Mouse (Mus musculus) spleen, postnatal 10 days (tissue): Measurements from ENCODE around the gene Plekhn1.
A peak's percentile ranks its signal among the peaks of the same experiment; 100 is the strongest.

Experiments used
- DNase-seq, 2 experiments: peaks; one replicate each; pipeline ENCODE4 v3.0.0; 2021 to 2022; ENCODE audit warnings: low spot score in 2 of 2

The Plekhn1 gene

DNA sequence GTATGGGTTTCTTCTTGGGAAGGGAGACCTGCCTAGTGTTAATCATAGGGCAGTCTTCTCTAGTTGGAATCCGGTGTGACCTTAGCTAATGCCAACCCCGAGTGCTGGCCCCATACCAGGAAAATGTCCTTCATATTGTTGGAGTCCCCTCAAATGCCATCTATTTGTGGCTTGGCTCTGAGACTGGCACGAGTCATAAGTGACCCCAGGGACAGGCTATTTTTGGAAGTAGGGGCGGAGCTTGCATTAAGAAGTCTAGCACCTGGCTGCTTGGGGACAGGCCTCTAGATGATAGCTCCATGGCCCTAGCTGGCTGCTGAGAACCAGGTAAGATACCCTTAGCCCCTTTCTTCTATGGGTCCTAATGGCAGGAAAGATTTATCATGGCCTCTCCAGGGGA is 19.0 kb downstream of the Plekhn1 start, which contains the start of gene Perm1:
TSS of gene Perm1 (plus strand) at position 220 of the 400 bp plus-strand sequence.
- DNase-seq: no peak

GRCm38 (mm10) chr4:156213134-156213533 is 21.5 kb downstream of the Plekhn1 start:
- no peak for DNase-seq

GRCm38 (mm10) chr4:156209963-156210635 is 24.6 kb downstream of the Plekhn1 start:
- DNase-seq: no peak

DNA sequence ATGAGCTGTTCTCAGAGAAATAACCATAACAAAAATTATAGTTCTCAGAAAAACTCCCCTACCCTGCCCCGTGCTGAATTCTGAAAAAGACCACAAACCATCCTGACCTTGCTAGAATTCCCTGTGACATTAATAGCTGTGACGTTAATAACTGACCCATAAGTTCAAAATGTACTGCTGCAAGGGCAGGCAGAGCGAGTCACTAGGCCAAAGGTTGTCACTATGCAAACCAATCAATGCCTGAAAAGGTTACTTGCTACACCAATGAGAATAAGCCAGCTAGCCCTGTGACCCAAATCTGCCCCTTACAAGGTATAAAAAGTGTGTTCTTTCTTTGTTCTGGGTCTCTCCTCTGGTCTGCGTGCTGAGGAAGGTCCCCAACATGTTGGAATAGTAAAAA is 25.8 kb downstream of the Plekhn1 start:
- DNase-seq: no peak

- peak; percentile 51 to 52 for DNase-seq
Observed at GRCm38 (mm10) chr4:156203413-156204131, 31.1 kb downstream of the Plekhn1 start.

- DNase-seq: peak in 1 of 2 experiments; percentile 79
Observed at GRCm38 (mm10) chr4:156203001-156203412, 31.6 kb downstream of the Plekhn1 start, which contains the start of gene AW011738. AW011738 (plus strand) TSS chr4:156203304.

- peak; percentile 41 to 50 for DNase-seq
Observed at GRCm38 (mm10) chr4:156202462-156202893, 32.2 kb downstream of the Plekhn1 start.

DNA sequence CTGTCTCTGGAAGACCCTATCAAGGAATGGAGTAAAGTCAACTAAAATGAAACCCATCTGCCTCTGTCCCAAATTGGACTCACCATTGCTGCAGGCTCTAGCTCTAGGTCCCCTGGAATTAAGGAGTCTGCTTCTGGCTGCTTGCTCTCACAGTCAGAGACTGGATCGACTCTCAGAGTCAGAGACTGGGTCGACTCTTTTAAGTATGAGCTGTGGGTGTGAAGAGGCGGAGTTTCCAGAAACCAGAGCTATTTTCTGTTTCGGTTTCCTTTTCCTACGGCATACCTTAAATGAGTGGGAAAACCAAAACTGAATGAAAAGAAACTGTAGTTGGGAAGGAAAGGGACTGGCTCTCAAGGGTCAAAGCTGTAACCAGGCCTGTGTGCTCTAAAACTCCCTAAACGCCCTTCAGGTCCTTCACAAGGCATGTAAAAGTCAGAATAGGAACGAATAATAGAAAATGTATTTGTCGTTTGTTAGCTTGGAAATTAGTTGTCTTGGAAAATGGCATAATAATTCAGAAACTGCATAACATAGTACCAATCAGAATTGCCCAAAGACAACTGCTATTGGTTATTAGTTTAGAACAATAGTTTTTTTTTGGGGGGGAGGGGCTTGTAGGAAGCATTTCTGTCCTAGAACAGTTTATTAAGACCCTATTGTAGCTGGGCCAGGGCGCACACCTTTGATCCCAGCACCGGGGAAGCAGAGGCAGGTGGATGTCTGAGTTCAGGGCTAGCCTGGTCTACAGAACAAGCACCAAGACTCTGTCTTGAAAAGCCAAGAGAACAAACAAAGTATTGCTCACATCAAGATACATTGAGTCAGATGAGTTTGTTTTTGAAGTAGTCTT is 33.8 kb downstream of the Plekhn1 start, which contains the start of gene Isg15:
TSS of gene Isg15 (minus strand) at position 196 of the 853 bp plus-strand sequence.
- no peak for DNase-seq

GRCm38 (mm10) chr4:156197829-156198205 is 36.8 kb downstream of the Plekhn1 start:
- DNase-seq: peak; percentile 85 to 93

- peak; percentile 69 to 75 for DNase-seq
Observed at GRCm38 (mm10) chr4:156197131-156197828, 37.4 kb downstream of the Plekhn1 start, which contains the start of gene Agrn. Agrn (minus strand) TSS chr4:156197488.

DNA sequence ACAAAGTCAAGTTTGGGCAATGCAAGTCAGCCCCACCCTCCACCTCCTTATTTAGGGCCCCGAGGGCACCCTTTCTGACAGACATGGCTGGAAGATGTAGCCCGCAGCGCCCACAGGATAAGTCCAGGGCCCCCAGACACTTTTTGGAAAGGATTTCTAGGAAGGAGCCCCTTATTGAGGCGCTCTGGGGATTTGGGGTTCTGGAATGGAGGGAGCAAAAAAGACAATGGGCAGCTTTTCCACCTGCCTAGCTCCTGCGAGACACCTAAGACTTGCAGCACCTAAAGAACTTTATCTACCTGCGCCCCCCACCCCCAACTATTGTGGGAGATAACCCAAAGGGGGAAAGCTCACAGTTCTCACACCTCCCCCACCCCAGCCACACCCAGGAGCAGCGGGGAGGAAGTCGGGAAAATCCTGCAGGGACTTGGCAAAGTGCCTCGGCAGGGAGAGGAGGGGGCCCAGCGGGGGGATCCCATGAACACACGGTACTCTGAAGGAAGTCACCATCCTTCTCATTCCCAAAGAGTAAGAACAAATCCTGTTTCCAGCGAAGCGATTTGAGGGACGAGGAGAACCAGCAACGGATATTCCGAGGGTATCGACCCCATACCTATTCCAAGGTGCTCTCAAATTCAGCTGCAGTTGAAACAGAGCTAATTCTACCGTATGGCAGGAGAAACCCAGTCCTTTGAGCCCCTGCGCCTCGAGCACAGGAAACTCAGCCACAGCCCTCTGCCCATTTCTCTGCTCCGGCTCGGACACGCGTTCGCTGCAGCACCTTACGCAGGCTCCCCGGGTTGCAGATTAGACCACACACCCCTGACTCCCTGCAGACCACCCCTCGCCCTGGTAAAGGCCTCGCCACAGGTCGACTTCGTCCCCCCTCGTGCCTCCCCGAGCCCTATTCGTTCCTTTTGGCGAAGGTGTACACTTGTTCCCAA is 38.5 kb downstream of the Plekhn1 start:
- DNase-seq: peak in 1 of 2 experiments; percentile 46

GRCm38 (mm10) chr4:156194346-156194745 is 40.3 kb downstream of the Plekhn1 start:
- no peak for DNase-seq

DNA sequence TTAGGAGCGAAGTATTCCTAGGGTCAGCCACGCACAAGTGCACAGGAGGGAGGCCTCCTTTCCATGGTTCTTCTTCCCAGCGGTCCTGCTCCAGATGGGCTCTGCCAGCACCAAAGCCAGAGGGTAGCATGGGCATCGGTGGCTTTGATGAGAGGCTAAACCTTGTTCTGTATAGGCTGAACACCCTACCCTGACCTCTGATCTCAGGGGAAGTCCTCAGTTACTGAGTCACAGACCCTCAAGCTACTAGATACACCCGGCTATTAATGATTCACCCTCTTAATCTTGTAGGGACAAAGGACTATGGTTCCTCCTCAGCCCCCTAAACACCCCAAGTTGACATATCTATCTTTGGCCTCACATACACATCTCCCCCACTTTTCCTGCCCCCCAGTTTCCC is 40.8 kb downstream of the Plekhn1 start:
- DNase-seq: no peak

- no peak for DNase-seq
Observed at GRCm38 (mm10) chr4:156193200-156193590, 41.5 kb downstream of the Plekhn1 start.

- peak in 1 of 2 experiments; percentile 32 for DNase-seq
Observed at GRCm38 (mm10) chr4:156192421-156193199, 42.0 kb downstream of the Plekhn1 start.

- no peak for DNase-seq
Observed at GRCm38 (mm10) chr4:156188811-156189323, 45.8 kb downstream of the Plekhn1 start.

GRCm38 (mm10) chr4:156188162-156188810 is 46.4 kb downstream of the Plekhn1 start:
- no peak for DNase-seq
